Mouse (Mus musculus) E14TG2a.4 (cell line): ENCODE data around the gene Neo1.

ENCODE experiments used
- H3K27me3 ChIP-seq: 2 replicates; pipeline ENCODE4 v1.6.1; 2014; ENCODE audit warnings: low read length, control low read depth; ENCODE audit not compliant: insufficient read depth
- H3K36me3 ChIP-seq: 2 replicates; pipeline ENCODE4 v1.6.1; 2014; ENCODE audit warnings: low read length, control low read depth; ENCODE audit not compliant: insufficient read depth
- H3K4me1 ChIP-seq: replicated peaks from 2 replicates; pipeline ENCODE4 v1.6.1; 2014; ENCODE audit warnings: low read depth, low read length, control low read depth
- H3K4me3 ChIP-seq: replicated peaks from 2 replicates; pipeline ENCODE4 v1.5.1; 2014; ENCODE audit warnings: mild to moderate bottlenecking, low read length
- H3K9me3 ChIP-seq: 2 replicates; pipeline ENCODE4 v1.6.1; 2014; ENCODE audit warnings: low read length, control low read depth
- CTCF ChIP-seq: conservative IDR thresholded peaks from 2 replicates; pipeline ENCODE4 v1.5.1; 2014; ENCODE audit warnings: low read length
- NANOG ChIP-seq: IDR thresholded peaks from 2 replicates; pipeline ENCODE4 v1.6.1; 2014; ENCODE audit warnings: borderline replicate concordance, low read length, mixed read lengths
- POU5F1 ChIP-seq: IDR thresholded peaks from 2 replicates; pipeline ENCODE4 v1.6.1; 2014; ENCODE audit warnings: low read length, borderline replicate concordance

Gene Neo1

DNA sequence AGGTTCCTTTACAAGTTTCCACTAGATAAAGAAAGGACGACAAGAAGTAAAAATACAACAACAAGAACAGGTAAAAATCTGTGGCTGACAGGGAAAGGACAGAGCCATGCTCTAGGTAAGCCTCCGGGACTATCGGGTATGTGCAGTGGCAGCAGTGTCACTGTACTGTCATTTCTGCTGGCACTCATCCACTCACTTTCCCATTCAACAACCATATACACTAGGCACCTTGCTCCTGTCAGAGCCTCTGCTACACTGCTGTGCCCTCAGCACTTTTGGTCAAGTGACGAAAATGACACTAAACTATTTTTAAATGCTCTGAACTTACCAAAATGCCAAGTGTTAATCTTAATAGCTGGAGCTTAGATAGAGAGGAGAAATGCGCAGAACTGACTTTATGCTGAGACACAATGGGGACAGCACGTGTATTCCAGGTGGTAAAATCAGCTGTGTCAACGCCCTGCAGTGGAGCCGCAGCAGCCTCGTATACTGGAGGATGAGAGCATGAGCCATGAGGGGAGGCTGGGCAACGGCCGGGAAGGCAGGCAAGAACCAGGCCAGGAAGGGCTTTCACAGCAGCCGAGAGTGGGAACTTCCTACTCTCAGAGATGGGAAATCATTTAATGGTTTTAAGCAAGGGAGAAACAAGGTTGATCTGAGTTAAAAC is 146.3 kb downstream of the Neo1 start:
- Histone ChIP-seq H3K4me1 (no peaks in the 10 kb centered on the region), H3K36me3 (peaks cover 36% of the 10 kb centered on the region), H3K27me3 (no peaks in the 10 kb centered on the region), H3K9me3 (no peaks in the 10 kb centered on the region), H3K4me3 (no peak overlapping the region)
- TF ChIP-seq NANOG (no peak), POU5F1 (no peak), CTCF (no peak)

DNA sequence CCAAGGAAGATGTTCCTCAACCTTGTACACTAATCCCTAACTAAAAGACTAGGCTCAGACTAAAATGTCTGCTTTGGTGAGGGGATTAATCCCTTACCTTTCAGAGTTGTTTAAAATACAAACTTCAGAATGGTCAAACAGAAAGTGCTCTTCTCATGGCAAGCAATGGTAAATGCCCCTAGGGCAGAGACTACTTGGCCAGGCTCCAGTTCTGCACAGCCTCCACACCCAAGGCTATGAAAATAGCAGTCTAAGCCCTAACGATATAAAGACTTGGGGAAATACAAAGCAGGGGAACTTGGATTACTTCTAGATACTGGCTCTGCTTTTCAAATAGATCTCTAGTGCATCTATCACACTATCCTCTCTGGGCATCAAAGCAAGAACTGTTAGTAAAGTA is 153.6 kb downstream of the Neo1 start:
- no peak overlapping the region for H3K4me3 ChIP-seq
- no peaks in the 10 kb centered on the region for H3K27me3 ChIP-seq
- TF ChIP-seq POU5F1 (no peak), CTCF (no peak), NANOG (no peak)
- no peaks in the 10 kb centered on the region for H3K4me1 ChIP-seq
- H3K36me3 ChIP-seq = peaks cover 46% of the 10 kb centered on the region
- H3K9me3 ChIP-seq = no peaks in the 10 kb centered on the region

DNA sequence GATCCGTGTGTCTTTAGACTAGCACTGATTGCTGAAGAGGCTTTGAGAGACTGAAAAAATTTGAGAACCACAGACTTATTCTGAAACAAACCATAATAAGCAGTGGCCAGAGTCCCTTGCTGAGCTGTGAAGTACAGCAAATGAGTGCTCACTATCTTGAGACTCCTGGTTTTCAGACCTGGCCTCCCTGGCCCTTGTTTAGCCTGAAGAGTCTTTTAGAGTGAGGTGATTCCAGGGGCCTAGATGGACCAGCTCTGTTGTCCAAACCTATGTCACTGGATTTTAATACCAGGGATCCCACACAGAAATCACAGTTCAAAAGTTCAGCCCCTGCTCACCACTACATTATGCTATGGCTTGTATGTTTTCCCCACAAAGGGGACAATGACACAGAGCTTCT is 156.4 kb downstream of the Neo1 start:
- Histone ChIP-seq H3K4me1 (0 out of 2 replicates have a peak, but pooled peaks cover 3% of the 10 kb centered on the region), H3K27me3 (no peaks in the 10 kb centered on the region), H3K36me3 (peaks cover 58% of the 10 kb centered on the region), H3K4me3 (no peak overlapping the region), H3K9me3 (no peaks in the 10 kb centered on the region)
- TF ChIP-seq CTCF (no peak), NANOG (no peak), POU5F1 (no peak)

DNA sequence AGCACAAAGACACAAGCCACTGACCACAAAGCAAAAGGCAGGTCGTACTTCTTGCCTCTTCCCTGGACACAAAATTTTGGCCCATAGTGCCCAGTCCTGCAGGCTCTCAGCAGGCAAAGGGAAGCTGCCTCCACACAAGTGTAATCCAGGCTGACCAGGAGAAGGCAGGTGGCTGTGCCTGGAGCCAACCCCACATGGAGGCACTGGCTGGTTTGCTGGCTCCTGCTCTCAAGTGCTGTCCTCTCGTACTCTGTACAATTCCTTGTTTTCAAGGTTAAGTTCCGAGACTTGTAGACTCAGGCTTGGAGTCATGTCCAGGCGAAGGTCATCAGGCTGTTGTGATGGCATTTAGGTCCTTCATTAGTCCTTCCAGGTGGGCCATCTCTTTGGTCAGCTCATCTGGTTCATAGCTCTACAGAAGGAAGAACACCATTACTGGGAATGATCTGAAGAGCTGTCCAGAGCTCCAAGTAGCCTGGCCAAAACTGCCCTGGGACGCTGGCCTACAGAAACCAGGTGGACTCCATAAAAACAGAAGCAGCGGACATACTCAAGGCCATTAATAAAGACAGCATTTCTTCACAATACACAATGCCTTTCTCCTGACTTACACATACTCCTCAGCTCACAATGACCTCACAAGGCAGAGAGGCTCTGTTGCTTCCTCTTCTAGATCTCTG is 159.2 kb downstream of the Neo1 start:
- no peaks in the 10 kb centered on the region for H3K27me3 ChIP-seq
- no peaks in the 10 kb centered on the region for H3K9me3 ChIP-seq
- TF ChIP-seq CTCF = no peak
- 0 out of 2 replicates have a peak, but pooled peaks cover 7% of the 10 kb centered on the region for H3K4me1 ChIP-seq
- H3K4me3 ChIP-seq = no peak overlapping the region
- H3K36me3 ChIP-seq = peaks cover 43% of the 10 kb centered on the region

DNA sequence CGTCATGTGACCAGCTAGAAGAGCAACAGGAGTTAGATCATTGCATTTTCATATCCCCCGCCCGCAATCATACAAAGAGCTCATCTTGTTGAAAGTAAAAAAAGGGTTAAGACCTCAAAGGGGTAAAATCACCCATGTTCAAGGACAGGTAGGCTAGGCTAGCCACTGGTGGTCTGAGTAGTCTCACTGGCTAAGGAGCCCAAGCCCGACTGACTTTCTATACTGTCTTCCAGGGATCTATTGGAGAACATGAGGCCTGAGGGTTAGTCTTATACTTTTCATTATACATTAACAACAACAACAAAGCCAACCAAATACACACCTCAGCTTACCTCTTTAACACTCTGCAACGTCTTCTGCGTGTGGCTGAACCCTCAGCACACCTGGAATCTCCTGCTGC is 160.8 kb downstream of the Neo1 start:
- no peak for TF ChIP-seq POU5F1
- TF ChIP-seq NANOG = no peak
- no peak for TF ChIP-seq CTCF
- H3K4me1 ChIP-seq = 0 out of 2 replicates have a peak, but pooled peaks cover 7% of the 10 kb centered on the region
- H3K9me3 ChIP-seq = no peaks in the 10 kb centered on the region
- no peak overlapping the region for H3K4me3 ChIP-seq
- peaks cover 36% of the 10 kb centered on the region for H3K36me3 ChIP-seq
- no peaks in the 10 kb centered on the region for H3K27me3 ChIP-seq

DNA sequence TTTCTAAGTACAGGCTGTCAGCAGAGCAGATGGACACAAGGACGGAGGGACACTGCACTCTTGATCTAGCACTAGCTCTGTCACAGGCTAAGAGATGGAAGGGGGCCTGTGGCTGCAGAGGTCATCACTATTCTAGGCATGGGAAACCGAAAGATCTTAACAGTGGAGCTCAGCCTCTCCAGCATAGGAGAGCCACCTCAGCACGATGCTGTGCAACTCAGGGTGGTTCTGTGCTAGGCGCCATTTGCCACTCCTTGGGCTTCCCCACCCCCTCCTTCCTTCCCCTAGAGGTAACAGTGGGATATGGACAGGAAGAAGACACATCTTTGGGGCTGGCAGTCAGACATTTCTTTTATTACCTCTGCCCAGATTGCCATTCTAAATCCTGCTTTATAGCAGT is 161.9 kb downstream of the Neo1 start:
- Histone ChIP-seq H3K9me3 (no peaks in the 10 kb centered on the region), H3K4me1 (0 out of 2 replicates have a peak, but pooled peaks cover 7% of the 10 kb centered on the region), H3K36me3 (peaks cover 30% of the 10 kb centered on the region), H3K4me3 (no peak overlapping the region), H3K27me3 (no peaks in the 10 kb centered on the region)
- TF ChIP-seq NANOG (no peak), CTCF (no peak)

DNA sequence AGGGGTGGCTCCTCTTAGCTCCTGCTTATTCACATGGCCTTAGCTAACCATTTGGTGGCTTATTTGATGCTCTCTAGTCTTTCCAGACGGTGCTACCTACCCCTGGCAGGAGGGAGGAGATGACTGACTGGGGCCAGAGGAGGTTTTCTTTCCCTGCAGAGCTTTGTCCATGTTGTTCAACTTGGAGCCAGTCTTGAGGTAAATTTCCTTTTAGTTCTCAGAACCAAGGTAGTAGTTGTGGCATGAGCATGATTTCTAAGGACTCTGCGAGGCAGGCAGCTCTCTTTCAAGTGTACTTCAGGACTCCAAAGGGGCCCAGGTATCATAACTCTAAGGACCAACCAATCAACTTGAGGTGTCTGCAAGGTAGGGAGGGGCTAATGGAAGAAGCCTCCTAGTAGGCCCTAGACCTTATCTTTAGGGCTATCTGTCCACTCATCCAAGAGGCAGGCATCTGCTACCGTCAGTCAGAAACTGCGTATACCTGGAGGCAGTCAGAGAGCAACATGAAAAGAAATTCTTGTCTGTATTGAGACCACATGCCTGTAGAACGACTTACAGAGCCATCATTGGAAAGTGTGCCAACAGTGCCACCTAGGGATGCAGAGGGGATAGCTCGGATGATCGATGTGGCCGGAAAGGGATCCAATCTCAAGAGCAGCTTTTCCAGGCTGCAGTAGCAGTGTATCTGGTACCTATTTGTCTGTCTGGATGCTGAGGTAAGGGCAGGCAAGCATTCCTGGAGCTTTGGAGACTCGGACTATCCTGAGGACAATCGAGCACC is 162.5 kb downstream of the Neo1 start:
- no peak for TF ChIP-seq NANOG
- peak; percentile 54 for TF ChIP-seq CTCF
- no peak for TF ChIP-seq POU5F1
- Histone ChIP-seq H3K36me3 (peaks cover 30% of the 10 kb centered on the region), H3K4me3 (no peak overlapping the region), H3K27me3 (no peaks in the 10 kb centered on the region), H3K9me3 (no peaks in the 10 kb centered on the region), H3K4me1 (0 out of 2 replicates have a peak, but pooled peaks cover 7% of the 10 kb centered on the region)

DNA sequence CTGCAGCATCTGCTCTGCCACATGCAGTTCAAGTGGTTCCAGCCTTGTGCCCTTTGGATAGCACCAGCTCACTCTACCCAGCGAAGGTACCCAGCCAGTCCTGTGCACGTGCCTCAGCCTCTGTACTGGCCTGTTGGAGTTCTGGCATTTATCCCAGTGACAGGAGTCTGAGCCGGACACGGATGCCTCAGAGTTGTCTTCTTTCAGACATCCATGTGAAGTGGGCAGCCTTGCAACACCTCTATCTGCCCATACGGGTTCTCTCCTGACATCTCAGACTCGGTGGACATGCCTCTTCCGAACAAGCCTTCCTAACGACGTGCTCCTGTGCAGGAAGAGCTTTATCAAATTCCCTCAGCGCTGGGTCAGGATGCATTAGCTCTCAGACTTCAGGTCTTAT is 165.1 kb downstream of the Neo1 start:
- no peak for TF ChIP-seq POU5F1
- no peak for TF ChIP-seq NANOG
- no peak for TF ChIP-seq CTCF
- H3K9me3 ChIP-seq = no peaks in the 10 kb centered on the region

DNA sequence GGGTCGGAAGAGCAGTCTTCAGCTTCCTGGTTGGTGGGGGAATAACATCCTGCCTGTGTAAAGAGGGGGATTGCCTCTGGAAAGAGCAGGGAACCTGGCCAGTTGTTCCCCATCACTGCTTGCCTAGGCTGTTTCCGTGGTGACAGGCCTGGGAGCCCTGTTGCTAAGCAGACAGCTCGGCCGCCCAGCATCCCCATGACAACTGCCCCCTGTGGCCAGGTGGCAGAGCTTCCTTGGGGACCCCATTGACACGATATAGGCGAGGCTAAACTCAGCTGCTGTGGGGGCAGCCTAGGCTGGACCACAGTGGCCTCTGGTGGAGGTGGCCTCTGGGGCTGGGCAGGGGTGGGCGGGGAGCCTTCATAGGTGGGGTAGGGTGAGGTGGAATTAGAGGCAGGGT is 172.4 kb downstream of the Neo1 start:
- Histone ChIP-seq H3K4me3 (no peak overlapping the region), H3K27me3 (peaks cover 33% of the 10 kb centered on the region), H3K4me1 (peaks cover 18% of the 10 kb centered on the region), H3K36me3 (no peaks in the 10 kb centered on the region), H3K9me3 (no peaks in the 10 kb centered on the region)
- TF ChIP-seq POU5F1 (no peak), NANOG (no peak), CTCF (no peak)

More for the DNA sequence above, 165.1 kb downstream of the Neo1 start:
- Histone ChIP-seq H3K36me3 (peaks cover 6% of the 10 kb centered on the region), H3K27me3 (no peaks in the 10 kb centered on the region), H3K4me1 (0 out of 2 replicates have a peak, but pooled peaks cover 7% of the 10 kb centered on the region), H3K4me3 (no peak overlapping the region)
